Mouse (Mus musculus) gastrocnemius, postnatal 4 days (tissue): Measurements from ENCODE around the gene Ctdnep1. TPM values are rescaled to one million over a fixed set of nuclear protein-coding genes. Genes with fewer than 3 reads are reported as not detected.

Source experiments
- DNase-seq, 2 experiments: peaks; one replicate each; pipeline ENCODE4 v3.0.0; 2021 to 2022; ENCODE audit warnings: low spot score in 2 of 2, mixed read lengths in 2 of 2
- microRNA-seq: library from miRNA; unstranded; fragments of <30 nt; microRNA quantifications from one replicate; pipeline ENCODE4 v1.2.0, GENCODE M21; 2021
- total RNA-seq, 2 experiments: library from RNA; stranded (reverse); gene quantifications; 2 replicates each; pipeline ENCODE4 v1.2.3; 2021

Gene Ctdnep1
- total RNA-seq, 2 experiments from 2014 or later: 204 to 229 TPM

DNA sequence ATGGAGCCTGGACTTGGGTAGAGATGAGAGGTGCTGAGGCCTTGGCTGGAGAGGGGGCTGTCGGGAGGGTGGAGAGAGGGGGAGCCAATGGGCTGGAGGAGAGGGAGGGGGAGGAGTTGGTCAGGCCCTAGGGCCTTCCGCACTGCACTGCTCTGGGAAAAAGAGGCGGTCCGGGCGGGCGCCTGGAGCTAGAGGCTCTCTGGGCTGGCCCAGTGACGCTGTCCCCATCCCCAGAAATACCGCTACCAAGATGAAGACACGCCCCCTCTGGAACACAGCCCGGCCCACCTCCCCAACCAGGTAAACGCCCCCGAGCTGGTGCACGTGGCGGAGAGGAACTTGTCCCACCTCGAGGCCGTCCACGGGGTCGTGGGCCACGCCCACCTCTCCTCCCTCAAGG, 45.7 kb downstream of the Ctdnep1 start:
- peak; percentile 63 to 77 for DNase-seq

DNA sequence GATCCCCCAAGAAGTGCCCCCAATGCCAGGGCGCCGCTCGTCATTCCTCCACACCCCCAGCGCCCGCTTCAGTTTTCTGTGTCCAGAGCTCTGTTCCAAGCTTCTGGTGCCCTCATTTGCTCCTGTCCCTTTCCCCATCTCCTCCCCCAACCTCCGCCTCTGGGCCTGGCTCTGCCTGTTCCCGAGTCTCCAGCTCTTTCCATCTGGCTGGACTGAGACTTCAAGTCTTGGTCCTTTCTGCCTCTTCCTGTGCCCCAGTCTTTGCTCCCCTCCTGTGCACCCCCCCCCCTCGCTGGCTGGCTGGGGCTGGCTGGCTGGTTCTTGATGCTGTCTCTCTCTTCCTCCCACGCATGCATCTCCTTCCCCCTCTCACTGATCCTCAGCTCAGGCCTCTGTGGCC, 46.4 kb downstream of the Ctdnep1 start:
- peak in 1 of 2 experiments; percentile 59 for DNase-seq

DNA sequence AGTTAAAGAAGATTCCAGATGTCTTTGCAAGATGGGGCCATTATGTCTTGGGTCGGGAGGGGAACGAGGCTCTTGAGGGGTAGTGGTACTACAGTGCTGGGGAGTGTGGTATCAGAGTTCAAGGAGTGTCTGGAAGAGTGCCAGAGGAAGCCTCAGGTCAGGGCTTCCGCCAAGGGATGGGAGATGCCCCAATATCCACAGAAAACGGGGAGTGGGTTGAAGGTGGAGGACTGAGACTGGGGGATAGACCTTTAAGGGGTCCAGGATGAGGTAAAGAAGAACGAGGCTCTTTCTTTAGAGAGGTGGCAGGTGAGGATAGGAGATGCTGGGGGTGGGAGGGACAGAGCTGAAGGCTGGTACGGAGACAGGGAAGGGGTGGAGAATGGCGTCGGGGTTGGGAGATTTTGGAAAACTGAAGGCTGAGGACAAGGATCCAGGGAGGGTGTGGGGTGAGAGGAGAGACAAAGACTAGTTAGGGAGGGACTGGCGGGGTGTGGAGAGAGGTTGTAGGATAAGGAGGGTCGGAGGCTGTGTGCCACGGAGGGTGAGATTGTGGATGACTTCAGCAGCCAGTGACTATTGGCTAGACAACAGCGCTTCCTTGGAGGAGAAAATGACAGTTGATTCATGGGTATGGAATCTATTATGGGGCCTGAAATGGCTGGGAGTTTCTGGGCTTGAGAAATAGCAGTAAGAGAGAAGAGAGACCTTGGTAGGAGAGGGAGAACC, 47.6 kb downstream of the Ctdnep1 start:
- peak in 1 of 2 experiments; percentile 34 for DNase-seq

DNA sequence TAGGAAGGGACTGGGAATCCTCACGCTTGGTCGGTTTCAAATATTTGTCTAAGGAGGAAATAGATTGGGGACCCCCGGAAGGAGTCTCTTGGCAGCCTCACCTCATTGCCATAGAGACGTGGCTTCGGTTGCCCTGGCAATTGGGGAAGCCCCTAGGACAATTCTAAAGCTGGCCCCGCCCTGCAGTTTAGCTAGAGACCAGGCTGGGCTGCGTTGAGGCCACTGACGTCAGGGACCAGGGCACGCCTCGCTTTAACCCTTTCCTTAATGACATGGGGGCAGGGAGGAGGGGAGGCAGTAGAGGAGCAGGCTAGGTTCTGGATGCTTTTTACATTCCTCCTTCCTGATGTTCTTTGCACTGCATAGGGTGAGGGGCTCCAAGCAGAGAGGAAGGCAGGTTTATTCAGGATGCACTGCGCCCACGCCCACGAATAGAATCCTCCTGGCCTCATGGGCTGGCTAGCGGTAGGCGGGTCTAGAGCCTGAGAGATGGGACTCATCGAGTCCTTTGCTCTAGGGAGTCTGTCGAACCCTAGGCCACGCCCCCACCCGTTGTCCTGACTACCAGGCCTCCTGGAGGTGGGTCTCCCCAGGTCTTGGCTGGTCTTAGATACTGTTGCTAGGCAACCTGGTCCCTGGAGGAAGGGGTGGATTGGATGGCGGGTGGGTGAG, 48.3 kb downstream of the Ctdnep1 start:
- peak; percentile 64 to 84 for DNase-seq

DNA sequence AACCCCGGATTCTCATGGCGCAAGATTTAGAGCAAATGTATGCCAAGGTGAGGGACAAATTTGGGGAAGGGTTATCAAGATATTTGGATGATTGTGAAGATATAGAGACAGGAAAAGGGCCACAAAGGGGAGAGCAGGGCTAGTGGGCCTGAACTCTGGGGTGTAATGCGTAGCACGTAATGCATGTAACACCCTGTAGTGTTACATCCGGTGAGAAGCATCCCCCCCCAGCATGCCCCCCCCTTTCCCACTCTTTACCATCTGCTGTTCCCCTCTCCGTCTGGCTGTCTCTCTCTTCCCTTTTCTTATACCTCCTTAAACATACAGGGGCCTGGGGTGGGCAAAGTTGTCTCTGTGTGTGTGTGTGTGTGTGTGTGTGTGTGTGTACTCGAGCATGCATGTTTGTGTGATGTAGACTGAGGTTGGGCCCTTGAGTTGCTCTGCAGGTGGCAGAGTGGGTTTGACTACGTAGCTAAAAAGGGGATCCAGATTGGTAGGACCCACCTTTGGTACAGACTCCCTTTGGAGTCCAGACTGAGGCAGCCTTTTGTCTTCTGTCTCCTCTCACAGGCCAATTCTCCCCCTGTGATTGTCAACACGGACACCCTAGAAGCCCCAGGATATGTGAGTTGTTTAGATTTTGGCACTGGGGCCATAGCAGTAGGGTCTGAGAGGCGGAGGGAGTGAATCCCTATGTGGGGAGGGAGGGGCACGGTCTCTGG, 49.0 kb downstream of the Ctdnep1 start:
- DNase-seq: no peak

DNA sequence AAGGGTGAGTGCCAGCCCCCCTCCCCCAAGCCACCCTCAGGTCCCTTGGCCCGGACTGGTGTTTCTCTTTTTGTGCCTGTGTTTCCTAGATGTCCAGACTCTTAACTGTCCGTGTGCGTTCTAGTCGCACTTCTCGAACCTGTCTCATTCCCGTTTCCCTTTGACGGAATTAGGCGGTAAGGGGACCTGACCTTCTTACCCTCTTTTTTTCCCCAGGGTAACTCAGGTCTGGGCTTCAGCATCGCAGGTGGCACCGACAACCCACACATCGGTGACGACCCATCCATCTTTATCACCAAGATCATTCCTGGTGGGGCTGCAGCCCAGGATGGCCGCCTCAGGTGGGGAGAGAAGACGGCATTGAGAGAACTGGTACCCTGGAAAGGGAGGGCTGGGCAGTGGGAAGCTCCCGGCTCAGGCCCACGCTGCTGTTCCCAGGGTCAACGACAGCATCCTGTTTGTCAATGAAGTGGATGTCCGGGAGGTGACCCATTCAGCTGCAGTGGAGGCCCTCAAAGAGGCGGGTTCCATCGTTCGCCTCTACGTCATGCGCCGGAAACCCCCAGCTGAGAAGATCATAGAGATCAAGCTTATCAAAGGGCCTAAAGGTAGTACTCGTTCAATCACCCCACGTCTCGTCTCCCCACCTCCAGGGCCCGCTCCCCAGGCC, 49.8 kb downstream of the Ctdnep1 start:
- no peak for DNase-seq

DNA sequence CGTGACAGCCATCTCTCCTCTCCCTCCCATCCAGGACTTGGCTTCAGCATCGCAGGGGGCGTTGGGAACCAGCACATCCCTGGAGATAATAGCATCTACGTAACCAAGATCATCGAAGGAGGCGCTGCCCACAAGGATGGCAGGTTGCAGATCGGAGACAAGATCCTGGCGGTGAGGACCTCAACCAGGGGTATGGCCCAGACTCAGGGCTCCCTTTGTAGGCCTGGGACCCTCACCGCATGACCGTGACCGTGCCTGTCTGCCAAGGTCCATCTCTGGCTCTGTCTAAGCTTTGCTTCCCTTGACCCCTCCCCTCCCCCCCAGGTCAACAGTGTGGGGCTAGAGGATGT, 50.3 kb downstream of the Ctdnep1 start:
- no peak for DNase-seq

DNA sequence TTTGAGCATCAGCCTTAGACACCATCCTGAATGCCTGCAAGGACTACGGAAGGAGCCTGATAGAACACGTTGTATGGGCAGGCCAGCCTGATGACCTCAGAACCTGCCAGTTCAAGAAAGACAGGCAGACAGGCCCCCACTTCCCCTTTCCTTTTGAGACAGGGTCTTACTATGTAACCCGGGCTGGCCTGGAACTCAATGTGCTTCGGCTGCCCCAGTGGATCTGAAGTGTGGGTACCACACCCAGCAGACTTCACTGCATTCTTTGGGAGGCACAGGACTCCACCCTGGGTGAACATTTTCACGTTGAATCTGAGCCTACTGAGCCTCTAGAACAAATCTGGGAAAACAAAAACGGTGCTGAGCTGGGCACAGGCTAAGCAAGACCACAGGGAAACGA, 57.2 kb downstream of the Ctdnep1 start:
- no peak for DNase-seq

DNA sequence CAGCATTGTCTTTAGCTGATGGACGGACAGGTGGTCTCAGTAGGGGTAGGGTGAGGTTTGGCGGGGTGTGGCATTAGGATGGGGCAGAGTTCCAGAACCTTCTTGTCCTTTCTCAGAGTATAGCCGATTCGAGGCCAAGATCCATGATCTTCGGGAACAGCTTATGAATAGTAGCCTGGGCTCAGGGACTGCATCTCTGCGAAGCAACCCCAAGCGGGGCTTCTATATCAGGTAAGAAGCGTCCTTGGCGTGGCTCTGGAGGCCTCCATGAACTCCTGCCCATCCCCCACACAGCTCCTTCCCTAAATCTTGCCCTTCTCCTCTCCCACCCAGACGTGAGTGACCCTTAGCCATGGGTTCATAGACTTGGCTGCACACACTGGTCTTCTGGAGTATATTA, 58.7 kb downstream of the Ctdnep1 start:
- no peak for DNase-seq

DNA sequence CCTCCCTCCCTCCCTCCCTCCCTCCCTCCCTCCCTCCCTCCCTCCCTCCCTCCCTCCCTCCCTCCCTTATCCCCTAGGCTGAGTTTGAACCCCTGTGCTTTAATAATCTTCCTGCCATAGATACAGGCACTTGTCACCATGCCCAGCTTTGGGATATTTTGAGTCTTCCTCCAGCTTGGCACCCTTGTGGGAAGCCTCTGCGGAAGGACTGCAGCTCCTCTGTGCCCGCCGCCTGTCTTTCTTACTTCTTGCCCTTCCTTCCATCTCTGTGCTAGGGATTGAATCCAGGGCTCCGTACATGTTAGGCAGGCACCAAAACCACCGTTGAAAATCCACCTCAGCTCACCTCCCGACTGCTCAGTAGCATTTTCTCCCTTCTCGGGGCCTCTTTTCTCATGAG, 59.2 kb downstream of the Ctdnep1 start:
- no peak for DNase-seq

Small RNA genes lying within 50 kb of the gene (microRNA-seq; reads per million reads assigned to microRNA genes)
- not detected for gene Gm44349
- gene Mir324: 1,177 reads per million, percentile 77 among the genes with 10 or more reads in this experiment

Other genes starting within 250 kb of the Ctdnep1 start
- gene Polr2a, start 222.5 kb upstream of the Ctdnep1 start, total RNA-seq: 10 to 100 TPM; 66.4 to 72.2 TPM
- gene Slc35g3, start 219.2 kb upstream of the Ctdnep1 start, total RNA-seq: under 1 TPM in 1 of 2 experiments, not detected in 1; 0.25 TPM
- 10 to 100 TPM; 26.7 to 30.5 TPM for gene Zbtb4, start 215.2 kb upstream of the Ctdnep1 start, total RNA-seq
- gene Chrnb1, start 185.2 kb upstream of the Ctdnep1 start, total RNA-seq: 100 to 1,000 TPM in 1 of 2 experiments, 10 to 100 TPM in 1; 95.1 to 110 TPM
- gene Fgf11, start 179.3 kb upstream of the Ctdnep1 start, total RNA-seq: 10 to 100 TPM; 10.1 to 13.8 TPM
- gene Tmem102, start 175.5 kb upstream of the Ctdnep1 start, total RNA-seq: not detected
- not detected for gene Gm39566, start 165.9 kb upstream of the Ctdnep1 start, total RNA-seq
- not detected for gene Spem2, start 162.7 kb upstream of the Ctdnep1 start, total RNA-seq
- gene Spem1, start 159.0 kb upstream of the Ctdnep1 start, total RNA-seq: under 1 TPM in 1 of 2 experiments, not detected in 1; 0.34 TPM
- 10 to 100 TPM; 22.3 to 23.2 TPM for gene Nlgn2, start 143.4 kb upstream of the Ctdnep1 start, total RNA-seq
- 100 to 1,000 TPM in 1 of 2 experiments, 10 to 100 TPM in 1; 97.5 to 141 TPM for gene Tmem256, start 142.6 kb upstream of the Ctdnep1 start, total RNA-seq
- 10 to 100 TPM; 39.3 to 41.4 TPM for gene Plscr3, start 134.8 kb upstream of the Ctdnep1 start, total RNA-seq
- gene Tnk1, start 122.4 kb upstream of the Ctdnep1 start, total RNA-seq: under 1 TPM in 1 of 2 experiments, not detected in 1; 0.13 TPM
- gene Tmem95, start 103.1 kb upstream of the Ctdnep1 start, total RNA-seq: not detected
- 1 to 10 TPM; 3.5 to 4.7 TPM for gene Kctd11, start 99.8 kb upstream of the Ctdnep1 start, total RNA-seq
- 1 to 10 TPM in 1 of 2 experiments, under 1 TPM in 1; 0.65 to 1.1 TPM for gene Acap1, start 85.6 kb upstream of the Ctdnep1 start, total RNA-seq
- 1 to 10 TPM; 3.2 to 4.1 TPM for gene 2810408A11Rik, start 80.2 kb upstream of the Ctdnep1 start, total RNA-seq
- gene Neurl4, start 80.1 kb upstream of the Ctdnep1 start, total RNA-seq: 10 to 100 TPM; 32.3 to 36.9 TPM
- gene Gps2, start 67.3 kb upstream of the Ctdnep1 start, total RNA-seq: 10 to 100 TPM; 35.9 to 44.5 TPM
- 100 to 1,000 TPM; 565 to 571 TPM for gene Eif5a, start 59.2 kb upstream of the Ctdnep1 start, total RNA-seq
- 1 to 10 TPM; 5.1 to 6.4 TPM for gene Ybx2, start 45.4 kb upstream of the Ctdnep1 start, total RNA-seq
- gene Slc2a4, start 33.0 kb upstream of the Ctdnep1 start, total RNA-seq: 100 to 1,000 TPM; 111 to 142 TPM
- under 1 TPM in 1 of 2 experiments, not detected in 1; 0.34 TPM for gene Cldn7, start 16.4 kb upstream of the Ctdnep1 start, total RNA-seq
- 10 to 100 TPM; 61.9 to 63.7 TPM for gene Elp5, start 1.4 kb downstream of the Ctdnep1 start, total RNA-seq
- gene Gabarap, start 10.0 kb downstream of the Ctdnep1 start, total RNA-seq: 100 to 1,000 TPM; 234 to 246 TPM
- gene Phf23, start 14.6 kb downstream of the Ctdnep1 start, total RNA-seq: 10 to 100 TPM; 31.5 to 34.7 TPM
- gene Dvl2, start 19.4 kb downstream of the Ctdnep1 start, total RNA-seq: 10 to 100 TPM; 19.1 to 22.8 TPM
- 100 to 1,000 TPM; 233 to 241 TPM for gene Acadvl, start 34.3 kb downstream of the Ctdnep1 start, total RNA-seq
- gene Dlg4, start 35.8 kb downstream of the Ctdnep1 start, total RNA-seq: 10 to 100 TPM; 23.9 to 33.8 TPM
- gene Asgr1, start 72.9 kb downstream of the Ctdnep1 start, total RNA-seq: under 1 TPM in 1 of 2 experiments, not detected in 1; 0.62 TPM
- gene Asgr2, start 111.5 kb downstream of the Ctdnep1 start, total RNA-seq: under 1 TPM in 1 of 2 experiments, not detected in 1; 0.62 TPM
- 1 to 10 TPM; 2.8 to 4.2 TPM for gene Mgl2, start 149.2 kb downstream of the Ctdnep1 start, total RNA-seq
- gene Clec10a, start 175.0 kb downstream of the Ctdnep1 start, total RNA-seq: 10 to 100 TPM in 1 of 2 experiments, 1 to 10 TPM in 1; 8.6 to 10.5 TPM
- not detected for gene Slc16a11, start 231.6 kb downstream of the Ctdnep1 start, total RNA-seq
- 1 to 10 TPM; 2.6 to 3.2 TPM for gene Slc16a13, start 239.9 kb downstream of the Ctdnep1 start, total RNA-seq
- gene Bcl6b, start 248.6 kb downstream of the Ctdnep1 start, total RNA-seq: 10 to 100 TPM; 20.2 to 22.2 TPM